Mouse (Mus musculus) CD8-positive naive resting alpha-beta T cell, adult 2 months (primary cell): ENCODE measurements around the gene Il17c.
A peak's percentile ranks its signal among the peaks of the same experiment; 100 is the strongest.

ENCODE experiments used
- DNase-seq, 2 experiments: peaks; one replicate each; pipeline ENCODE4 v3.0.0; 2022; ENCODE audit warnings: low read depth in 2 of 2, low spot score in 2 of 2

The Il17c gene

DNA sequence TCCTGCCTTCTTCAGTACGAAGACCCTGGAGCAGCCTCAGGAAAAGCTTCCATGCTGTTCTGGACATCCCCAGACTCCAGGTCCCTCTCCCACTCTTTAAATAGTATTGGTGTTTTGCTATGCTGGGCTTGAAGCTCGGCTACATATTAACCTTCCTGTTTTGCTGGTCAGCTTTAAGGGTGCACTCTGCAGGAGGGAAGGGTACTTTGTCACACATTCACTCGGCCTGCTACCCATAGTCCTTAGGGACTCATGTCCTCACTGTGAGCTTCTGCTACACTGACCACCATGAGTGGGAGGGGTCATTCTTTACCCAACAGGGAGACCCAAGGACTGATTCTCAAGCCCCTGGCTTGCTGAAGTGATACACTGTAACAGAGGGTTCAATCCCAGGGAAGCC, 8.8 kb downstream of the Il17c start:
- no peak for DNase-seq

DNA sequence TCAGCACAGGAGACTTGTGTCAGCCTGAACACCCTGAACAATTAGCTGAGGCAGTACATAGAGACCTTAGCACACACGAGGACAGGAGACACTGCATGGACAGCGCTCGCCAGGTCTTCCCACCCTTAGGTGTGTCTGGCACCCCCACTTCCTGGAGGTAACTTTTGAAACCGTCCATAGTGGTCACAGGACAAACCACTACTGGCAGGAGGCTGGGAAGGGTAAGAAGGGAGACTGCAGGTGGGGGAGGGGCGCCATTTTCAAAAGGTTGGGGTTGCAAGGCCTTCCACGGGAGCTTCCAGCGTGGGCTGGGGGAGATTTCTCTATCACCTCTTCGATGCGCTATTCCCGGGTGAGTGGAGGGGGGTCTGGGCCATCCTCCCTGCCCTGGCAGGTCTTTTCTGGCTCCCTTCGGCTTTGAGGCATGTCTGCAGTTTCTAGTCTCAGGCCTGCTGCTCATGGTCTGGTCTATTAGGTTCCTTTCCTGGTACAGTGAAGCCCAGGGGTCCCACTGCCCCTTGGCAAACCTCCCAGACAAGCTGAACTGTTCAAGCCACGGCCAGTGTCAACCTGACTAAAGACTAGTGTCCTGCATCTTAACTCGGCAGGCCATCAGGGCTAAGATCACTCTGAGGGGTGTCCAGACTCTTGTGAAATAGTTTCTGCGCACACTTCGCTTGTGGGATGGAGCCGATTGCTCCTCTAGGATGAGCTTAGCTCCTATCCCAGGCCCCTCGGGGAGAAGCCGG, 10.0 kb downstream of the Il17c start:
- DNase-seq: no peak

DNA sequence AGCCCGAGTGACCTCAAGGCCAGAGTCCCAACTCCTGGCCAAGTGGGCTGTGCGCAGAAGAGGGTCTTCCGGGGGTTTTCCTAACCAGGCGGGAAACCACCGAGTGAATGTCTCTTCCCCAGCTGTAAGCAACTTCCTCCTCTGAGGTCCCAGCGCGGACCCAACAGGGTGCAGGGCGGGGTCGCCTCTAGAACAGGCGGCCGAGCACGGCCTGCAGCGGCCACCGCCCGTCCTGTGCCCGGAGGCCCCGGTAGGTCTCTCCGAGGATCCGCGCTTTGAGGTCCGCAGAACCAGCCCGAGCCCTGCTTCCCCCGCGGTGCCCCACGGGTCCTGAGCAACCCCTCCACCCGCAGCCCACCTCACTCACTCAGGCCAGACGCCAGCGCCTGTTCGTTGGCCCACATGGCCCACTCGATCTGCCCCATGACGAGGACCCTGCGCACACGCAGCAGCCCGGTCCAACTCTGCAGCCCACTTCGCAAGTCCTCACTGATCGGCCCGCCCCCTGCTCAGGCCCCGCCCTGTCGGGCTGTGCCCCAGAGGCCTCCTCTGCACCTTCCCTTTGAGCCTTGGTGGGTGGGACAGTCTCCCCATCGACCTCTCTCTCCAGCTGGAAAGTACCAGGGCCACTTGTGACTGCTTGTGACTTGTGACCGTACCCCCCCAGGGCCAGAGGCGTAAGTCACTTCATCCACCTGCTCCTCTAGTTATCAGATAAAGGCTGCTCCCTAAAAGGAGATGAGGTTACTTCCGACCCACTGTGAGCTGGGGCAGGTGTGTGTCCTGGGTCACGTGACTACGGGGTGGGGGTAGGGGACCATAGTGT, 10.8 kb downstream of the Il17c start, which contains the start of gene Cyba:
Gene Cyba, minus strand, starts transcription at position 488 of the 826 bp plus-strand sequence.
- DNase-seq: peak; percentile 64 to 74

DNA sequence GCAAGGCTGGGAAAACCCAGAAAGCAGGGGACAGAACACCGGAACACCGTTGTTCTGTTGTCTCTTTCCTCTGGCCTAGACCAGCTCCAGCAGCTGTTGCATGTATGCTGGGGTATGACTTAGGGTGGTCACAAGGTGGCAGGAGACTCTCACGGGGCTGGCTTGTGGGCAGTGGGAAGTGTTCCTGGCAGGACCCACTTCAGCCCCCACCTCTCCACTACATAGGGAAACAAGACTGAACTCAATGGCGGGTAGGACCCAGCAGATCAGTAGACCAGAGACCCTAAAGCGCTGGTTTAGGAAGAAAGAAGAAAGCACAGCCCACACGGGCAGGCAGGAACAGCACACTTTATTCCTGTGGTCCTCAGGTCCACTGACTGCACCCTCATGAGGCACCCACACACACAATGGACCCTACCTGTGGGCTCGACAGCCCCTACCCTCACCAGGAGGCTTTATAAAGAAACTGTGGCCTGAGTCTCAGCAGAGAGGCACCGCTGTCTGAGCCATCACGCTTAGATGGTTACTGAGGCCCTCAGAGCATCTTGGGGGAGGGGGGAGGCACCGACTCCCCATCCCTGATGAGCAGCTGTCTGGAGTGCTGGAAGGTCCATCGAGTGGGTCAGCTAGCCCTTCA, 11.6 kb downstream of the Il17c start:
- peak in 1 of 2 experiments; percentile 50 for DNase-seq

DNA sequence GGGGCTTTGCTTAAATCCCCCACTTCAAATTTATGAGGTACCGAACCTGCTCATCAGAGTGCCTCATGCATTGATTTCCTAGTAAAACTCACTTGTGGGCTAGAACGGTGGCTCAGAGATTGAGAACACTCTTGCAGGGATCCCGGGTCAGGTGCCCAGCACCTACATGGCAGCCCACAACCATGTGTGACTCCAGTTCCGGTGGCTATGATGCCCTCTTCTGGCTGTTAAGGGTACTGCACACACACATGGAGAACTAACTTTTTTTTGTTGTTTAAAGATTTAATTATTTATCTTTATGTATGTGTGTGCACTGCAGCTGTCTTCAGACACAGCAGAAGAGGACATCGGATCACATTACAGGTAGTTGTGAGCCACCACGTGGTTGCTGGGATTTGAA, 13.6 kb downstream of the Il17c start:
- peak; percentile 25 to 34 for DNase-seq

DNA sequence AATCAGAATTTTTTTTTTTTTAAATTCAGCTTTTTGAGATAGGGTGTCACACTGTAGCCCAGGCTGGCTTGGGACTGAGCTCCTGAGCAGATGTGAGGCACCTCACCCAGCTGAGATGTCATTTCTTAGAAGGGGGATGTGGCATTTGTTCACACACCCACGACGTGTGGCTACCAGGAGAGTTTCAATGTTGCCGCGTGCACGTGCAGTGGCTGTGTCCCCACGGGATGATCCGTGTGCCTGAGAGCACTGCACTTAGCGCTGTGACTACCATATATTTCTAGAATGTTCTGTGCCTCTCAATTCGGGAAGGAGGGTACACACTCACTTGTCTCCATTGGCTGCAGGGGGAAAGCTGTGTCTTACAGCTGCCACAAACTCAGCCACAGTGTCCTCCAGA, 14.3 kb downstream of the Il17c start:
- DNase-seq: no peak

DNA sequence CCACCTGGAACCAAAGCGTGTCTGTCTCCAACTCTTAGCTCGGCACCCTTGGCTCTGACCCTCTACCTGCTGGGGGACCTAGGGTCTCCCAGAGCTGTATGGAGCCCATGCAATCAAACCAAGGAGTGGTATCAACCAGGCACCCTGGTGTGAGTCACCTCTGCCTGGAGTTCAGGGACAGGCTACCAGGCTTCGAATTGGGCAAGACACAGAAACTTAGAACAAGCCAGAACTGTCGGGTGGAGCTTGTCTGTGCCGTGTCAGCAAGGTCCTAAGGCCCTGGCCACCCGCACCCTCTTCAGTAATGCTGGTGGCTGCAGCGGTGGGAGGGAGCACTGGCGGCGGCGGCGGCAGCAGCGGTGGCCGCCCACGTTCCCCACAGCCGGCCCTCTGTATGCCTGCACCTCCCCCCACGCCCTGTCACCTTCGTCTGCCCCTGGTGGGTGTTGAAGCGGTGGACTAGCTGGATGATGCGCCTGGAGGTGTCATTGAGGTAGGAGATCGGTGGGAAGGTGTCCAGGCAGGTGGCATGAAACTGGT, 14.8 kb downstream of the Il17c start:
- no peak for DNase-seq

DNA sequence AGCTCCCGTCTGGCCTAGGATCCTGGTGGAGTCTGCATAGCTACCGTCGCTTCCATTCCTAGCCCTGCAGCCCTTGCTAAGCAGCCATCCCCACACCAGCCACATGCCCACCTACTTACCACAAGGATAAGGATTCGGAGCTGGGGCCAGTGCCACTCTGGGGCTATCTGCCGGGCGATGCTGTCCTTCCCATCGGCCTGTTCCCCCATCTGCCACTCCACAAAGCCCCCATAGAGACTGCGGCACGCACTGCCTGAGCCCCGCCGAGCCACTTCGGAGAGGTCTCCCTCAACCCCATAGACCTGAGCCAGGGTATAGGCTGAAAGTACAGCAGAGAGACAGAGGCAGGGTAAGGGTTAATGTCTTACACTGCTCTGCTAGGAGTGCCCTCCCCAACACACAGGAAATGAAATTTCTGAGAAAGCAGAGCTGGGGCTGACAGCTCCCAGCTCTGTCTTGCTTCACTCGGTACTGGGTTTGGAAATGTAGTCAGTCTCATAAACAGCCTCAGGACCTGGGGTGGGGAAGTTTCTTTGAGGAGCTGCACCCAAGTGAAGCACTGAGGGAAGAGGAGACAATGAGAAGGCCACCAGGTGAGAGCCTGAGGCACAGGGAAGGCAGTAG, 16.0 kb downstream of the Il17c start:
- DNase-seq: no peak

DNA sequence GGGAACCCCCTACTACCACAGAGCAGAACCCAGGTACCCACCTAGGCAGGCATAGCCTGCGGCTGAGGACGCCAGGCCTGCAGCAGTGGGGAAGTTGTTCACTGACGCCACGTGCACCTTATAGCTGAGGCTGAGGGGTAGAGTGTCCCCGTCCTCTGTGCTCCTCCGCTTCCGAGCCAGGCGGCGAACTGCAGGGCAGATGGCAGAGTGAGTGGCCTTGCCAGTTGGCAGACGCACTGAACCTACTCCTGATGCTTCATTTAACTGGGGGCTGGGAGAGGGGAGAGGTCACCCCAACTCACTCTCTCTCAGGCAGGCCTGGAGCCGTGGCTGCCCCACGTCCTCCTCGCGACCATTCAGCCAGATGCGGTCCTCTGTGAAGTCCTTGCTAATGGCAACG, 17.5 kb downstream of the Il17c start:
- DNase-seq: no peak

DNA sequence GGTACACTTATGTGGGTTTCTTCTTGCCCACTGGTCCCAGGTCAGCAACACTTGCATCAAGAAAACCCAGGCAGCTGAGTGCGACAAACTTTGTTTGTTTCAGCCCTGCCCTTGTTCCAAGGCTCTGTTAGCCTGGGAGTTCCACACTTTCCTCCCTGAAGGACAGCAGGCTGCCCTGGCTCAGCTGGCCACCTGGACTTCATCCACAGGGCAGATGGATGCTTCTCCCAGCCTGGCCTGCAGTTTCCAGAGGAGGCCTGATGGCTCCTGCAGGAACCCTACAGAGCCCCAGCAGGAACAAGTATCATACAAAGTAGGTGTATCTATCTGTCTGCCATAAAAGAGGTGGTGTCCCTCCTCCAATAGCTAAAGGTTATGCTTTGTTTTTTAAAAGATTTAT, 19.5 kb downstream of the Il17c start:
- no peak for DNase-seq

DNA sequence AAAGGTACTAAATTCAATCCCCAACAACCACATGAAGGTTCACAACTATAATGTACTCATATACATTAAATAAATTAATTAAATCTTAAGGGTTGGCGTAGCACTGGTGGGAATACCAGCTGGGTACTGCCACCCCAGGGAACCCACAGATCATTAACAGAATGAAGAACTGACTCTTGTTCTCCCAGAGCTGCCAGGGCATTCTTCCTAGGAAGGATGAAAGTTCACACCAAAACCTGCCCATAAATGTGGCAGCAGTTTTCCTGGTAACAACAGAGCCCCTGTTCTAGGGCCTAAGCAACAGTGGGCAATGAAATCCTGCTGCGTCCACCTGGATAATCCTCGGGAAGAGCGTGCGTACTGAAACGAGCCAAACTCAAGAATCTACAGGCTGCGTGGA, 20.5 kb downstream of the Il17c start:
- no peak for DNase-seq

DNA sequence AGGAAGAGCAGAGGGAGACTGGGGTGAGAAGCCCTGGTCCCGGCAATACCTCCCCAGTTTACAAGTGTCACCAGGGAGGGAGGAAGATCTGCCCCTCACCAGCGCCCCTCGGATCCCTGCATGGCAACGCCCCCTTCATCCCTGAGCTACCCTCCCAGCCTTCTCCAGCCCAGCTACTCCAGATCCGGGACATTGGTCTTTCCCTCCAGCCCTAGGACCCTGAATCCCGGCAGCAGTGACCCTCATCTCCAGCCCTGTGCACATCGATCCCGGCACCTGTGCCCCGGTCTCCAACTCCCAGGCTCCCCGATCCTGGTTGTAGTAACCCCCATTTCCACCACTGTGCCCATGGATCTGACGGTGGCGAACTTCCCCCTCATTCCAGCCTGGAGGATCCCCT, 21.0 kb downstream of the Il17c start:
- DNase-seq: no peak

DNA sequence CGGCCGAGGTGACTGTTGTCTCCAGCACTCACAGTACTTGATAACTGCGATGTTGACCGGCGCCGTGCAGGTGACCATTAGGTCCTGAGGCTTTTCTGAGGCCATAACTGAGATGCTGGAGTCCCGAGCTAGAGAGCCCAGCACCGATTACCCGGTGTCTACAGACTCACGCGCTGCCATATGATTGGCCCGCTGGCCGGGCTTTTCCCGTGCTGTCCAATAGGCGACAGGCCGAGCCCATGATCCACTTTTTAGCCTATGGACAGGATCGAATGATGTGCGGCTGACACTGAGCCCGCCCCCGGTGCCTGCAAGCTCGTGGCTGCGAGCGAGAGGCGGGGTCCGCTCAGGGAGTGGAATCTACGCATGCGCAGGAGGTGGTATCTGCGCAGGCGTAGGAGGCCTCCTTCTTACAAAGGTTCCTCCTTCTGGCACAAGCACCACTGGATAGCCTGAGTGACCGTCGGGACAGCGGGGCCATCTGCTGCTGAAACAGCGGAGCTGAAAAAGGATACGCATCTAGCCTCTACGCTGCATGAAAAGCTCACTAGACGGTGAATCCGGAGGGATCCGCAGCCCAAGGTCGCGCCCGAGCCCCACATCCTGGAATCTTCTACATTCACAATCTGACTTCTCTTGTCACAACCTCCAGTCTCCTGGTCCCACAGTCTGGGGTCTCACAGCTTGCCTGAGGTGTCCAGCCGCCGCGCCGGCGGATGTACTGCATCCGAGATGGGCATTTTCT, 21.6 kb downstream of the Il17c start, which contains the start of gene Mvd:
Gene Mvd, minus strand, starts transcription at position 161 of the 745 bp plus-strand sequence.
- peak; percentile 96 for DNase-seq

DNA sequence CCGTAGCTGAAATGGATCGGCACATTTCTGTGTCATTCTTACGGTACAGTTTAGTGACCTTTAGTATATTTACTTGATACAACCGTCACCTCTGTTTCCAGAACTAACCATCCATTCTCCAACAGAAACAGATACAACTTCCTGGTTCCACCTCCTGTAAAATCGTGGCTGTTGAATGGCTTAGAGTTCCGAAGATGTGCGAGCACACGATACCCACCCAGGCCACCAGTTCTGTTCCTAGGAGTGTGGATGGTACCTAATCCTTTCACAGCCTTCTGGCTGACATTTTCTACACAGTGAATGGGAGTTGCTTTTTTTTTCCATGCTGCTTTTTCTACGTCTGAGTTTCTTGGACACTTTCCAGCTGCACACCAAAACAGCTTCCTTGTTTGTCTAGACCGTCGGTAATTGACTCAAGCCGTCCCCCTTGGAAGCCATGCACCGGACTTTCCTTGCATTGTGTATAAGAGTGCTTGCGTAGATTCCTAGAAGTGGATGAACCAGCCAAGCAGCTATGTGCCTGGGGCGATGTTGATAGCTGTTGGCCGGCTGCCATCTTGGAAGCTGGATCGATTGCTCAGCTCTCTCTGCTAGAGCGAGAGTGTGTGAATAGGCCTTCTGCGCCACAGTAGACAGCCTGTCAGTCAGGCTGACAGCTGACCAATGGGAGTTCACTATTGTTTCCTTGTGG, 22.4 kb downstream of the Il17c start:
- peak in 1 of 2 experiments; percentile 26 for DNase-seq

DNA sequence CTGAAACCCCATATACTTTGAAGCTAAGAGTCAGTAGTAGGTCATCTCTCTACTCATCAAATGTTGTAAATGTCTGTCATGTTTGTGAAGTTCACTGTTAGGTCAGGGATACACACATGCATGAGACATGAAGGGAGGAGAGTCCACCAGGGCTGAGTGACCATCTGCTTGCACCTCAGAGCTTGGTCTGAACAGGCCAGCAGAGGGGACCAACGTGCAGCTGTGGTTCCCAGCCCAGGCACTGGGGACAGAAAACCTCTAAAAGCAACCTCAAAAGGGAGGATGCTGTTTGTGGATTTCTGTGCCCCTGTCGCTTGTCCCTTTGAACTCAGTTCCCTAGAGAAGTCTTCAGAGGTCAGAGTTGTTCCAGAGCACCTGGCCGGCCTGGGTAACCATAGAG, 23.4 kb downstream of the Il17c start:
- no peak for DNase-seq

DNA sequence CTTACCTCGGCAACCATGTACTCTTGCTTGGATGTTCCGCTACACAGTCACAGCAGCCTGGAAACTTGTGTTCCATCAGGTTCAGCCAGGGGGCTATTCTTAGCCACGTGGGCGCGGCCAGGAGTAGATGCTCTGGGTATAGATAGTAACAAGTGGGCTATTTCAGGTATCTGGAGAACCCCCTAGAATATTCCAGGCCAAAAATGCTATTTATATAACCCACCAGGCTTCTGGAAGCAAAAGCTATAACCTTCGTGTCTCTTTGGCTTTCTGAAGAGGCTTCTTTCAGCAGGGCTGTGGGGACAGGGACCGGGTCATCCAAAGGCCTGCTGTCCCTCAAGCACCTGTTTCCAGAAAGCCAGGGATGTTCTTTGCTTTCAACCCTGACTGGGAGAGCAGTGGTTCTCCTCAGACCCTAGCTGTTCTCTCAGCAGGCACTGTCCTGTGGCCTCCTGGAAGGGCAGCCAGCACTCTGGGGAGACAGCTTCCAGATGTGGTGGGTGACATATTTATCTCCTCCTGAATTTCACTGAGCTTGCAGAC, 29.4 kb downstream of the Il17c start:
- DNase-seq: no peak

DNA sequence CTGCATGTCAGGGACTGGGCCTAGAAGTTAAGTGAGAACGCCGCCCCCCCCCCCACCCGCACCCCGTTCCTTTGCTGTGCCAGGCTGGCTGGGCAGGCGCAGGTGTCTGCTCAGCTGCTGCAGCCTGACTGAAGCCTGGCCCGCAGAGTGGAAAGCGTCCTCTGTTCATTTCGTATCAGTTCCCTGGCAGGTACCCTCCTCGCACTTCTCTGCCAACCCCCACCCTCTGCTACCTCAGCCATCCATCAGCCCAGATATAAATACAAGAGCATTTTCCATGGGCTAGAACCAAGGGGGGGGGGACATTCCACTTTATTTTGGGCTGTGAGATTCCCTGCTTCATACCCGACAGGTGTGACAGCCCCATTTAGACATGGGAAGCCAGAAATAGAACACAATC, 30.3 kb downstream of the Il17c start:
- DNase-seq: no peak

DNA sequence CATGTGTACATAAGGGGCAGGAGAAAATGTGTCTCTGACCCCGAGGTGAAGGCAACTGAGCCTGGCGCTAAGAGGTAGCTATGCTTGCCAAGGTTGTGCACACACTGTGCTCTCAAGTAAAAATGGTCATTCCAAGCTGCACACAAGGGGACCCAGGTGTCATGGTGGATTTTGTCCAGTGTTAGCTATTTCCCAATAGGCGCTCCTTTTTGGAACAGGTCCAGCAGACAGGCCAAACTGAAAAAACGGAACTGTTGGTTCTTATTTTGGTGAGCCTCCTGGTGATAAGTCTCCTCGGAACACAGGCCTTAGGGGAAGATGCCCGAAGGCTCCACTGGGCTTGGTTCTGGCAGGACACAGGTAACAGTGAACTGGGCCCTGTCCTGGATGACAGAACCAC, 32.6 kb downstream of the Il17c start:
- DNase-seq: no peak

DNA sequence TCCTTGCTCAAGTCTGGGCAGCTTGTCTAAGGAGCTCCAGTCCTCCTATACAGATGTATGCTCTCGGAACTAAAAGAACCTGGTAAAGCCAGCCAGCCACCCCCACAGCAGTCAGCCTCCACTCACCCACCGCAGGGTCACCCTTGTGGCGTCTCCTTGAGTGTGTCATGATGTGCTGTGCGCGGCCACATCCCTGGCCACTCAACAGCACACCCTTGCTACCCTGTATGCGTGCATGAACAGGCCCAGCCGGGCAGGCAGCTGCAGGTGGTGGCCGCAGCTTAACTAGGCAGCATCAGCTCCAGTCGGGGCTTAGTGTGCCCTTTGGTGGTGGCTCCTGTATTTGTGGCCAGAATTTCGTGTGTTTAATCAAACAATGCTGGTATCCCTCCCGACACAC, 35.4 kb downstream of the Il17c start:
- no peak for DNase-seq
